Mouse (Mus musculus) forebrain, embryonic 16.5 days (tissue): Measurements from ENCODE around the gene Fbxl15. TPM values are rescaled to one million over a fixed set of nuclear protein-coding genes. Genes with fewer than 3 reads are reported as not detected.

Source experiments
- ATAC-seq: fragments of 200-750 bp; cut with Nextera tagmentation; 2 replicates; pipeline ENCODE4 v1.8.0; 2017; ENCODE audit warnings: mild to moderate bottlenecking, moderate library complexity
- H3K27ac ChIP-seq: fragments of 300-500 bp; sonication (generic); 2 replicates; pipeline ENCODE4 v1.5.1; 2014; ENCODE audit warnings: low read length, control low read depth
- H3K27me3 ChIP-seq: fragments of 300-500 bp; sonication (generic); replicated peaks from 2 replicates; pipeline ENCODE4 v1.6.1; 2014; ENCODE audit warnings: low read length; ENCODE audit not compliant: control insufficient read depth, insufficient read depth
- H3K36me3 ChIP-seq: fragments of 300-500 bp; sonication (generic); 2 replicates; pipeline ENCODE4 v1.6.1; 2014; ENCODE audit not compliant: control insufficient read depth, insufficient read depth
- H3K4me1 ChIP-seq: fragments of 300-500 bp; sonication (generic); replicated peaks from 2 replicates; pipeline ENCODE4 v1.6.1; 2014; ENCODE audit warnings: low read length; ENCODE audit not compliant: control insufficient read depth, insufficient read depth
- H3K4me2 ChIP-seq: fragments of 300-500 bp; sonication (generic); 2 replicates; pipeline ENCODE4 v1.6.1; 2014; ENCODE audit warnings: mild to moderate bottlenecking, low read length, control low read depth
- H3K4me3 ChIP-seq: fragments of 300-500 bp; sonication (generic); replicated peaks from 2 replicates; pipeline ENCODE4 v1.5.1; 2014; ENCODE audit warnings: mild to moderate bottlenecking, low read length, control low read depth
- H3K9ac ChIP-seq: fragments of 300-500 bp; sonication (generic); replicated peaks from 2 replicates; pipeline ENCODE4 v1.6.1; 2014; ENCODE audit warnings: low read depth, low read length, control low read depth
- H3K9me3 ChIP-seq: fragments of 300-500 bp; sonication (generic); 2 replicates; pipeline ENCODE4 v1.6.1; 2016; ENCODE audit warnings: low read length; ENCODE audit not compliant: control insufficient read depth
- WGBS: fragments of 180-500 bp; shearing (Covaris S2); extraction: QIAGEN DNeasy Blood & Tissue Kit; methylation state at CpG from one replicate; pipeline ENCODE4 v1.1.7; 2014; 5-methylcytosine and 5-hydroxymethylcytosine counted together
- polyA plus RNA-seq: library from polyadenylated mRNA; unstranded; fragments of >200 nt; fragmentation: Nextera tagmentation; extraction: Ambion mirVana; gene quantifications from 2 replicates; pipeline ENCODE4 v1.2.1, GENCODE M21; 2015

Gene Fbxl15
- polyA plus RNA-seq, 1 experiment from 2014 or later = 44.2 TPM

GRCm38 (mm10) chr19:46321101-46321943, 6.7 kb upstream of the Fbxl15 start:
- Histone ChIP-seq H3K4me2 (peak overlapping the region; percentile 20), H3K4me3 (no peak overlapping the region), H3K9ac (no peak overlapping the region), H3K9me3 (no peaks in the 10 kb centered on the region), H3K36me3 (no peaks in the 10 kb centered on the region), H3K4me1 (peaks cover 77% of the 10 kb centered on the region), H3K27ac (peak overlapping the region; percentile 21; the same call in 1 of the 2 replicates), H3K27me3 (peaks cover 30% of the 10 kb centered on the region)
- peak; percentile 14; the same call in 1 of the 2 replicates for ATAC-seq
- WGBS = 15% methylated on average over 6 of the region's 6 CpGs

GRCm38 (mm10) chr19:46322144-46322995, 5.6 kb upstream of the Fbxl15 start:
- H3K36me3 ChIP-seq = no peaks in the 10 kb centered on the region
- H3K9me3 ChIP-seq = no peaks in the 10 kb centered on the region
- H3K27me3 ChIP-seq = peaks cover 20% of the 10 kb centered on the region
- no peak overlapping the region for H3K4me3 ChIP-seq
- H3K9ac ChIP-seq = peak overlapping the region; percentile 11; the same call in 1 of the 2 replicates
- H3K4me2 ChIP-seq = no peak overlapping the region; the same call in 1 of the 2 replicates
- no peak for ATAC-seq
- H3K4me1 ChIP-seq = peaks cover 78% of the 10 kb centered on the region
- 52% methylated on average over 11 of the region's 11 CpGs for WGBS
- peak overlapping the region; percentile 30; the same call in 1 of the 2 replicates for H3K27ac ChIP-seq

- no peaks in the 10 kb centered on the region for H3K36me3 ChIP-seq
- H3K4me1 ChIP-seq = peaks cover 78% of the 10 kb centered on the region
- peaks cover 15% of the 10 kb centered on the region for H3K27me3 ChIP-seq
- 82% methylated on average over 13 of the region's 13 CpGs for WGBS
- no peak for ATAC-seq
- no peak overlapping the region for H3K4me3 ChIP-seq
- no peak overlapping the region; the same call in 1 of the 2 replicates for H3K4me2 ChIP-seq
- H3K9me3 ChIP-seq = no peaks in the 10 kb centered on the region
- H3K27ac ChIP-seq = 0 out of 2 replicates have a peak overlapping the region, but pooled peaks have one; percentile 30
- H3K9ac ChIP-seq = peak overlapping the region; percentile 11; the same call in 1 of the 2 replicates
These were observed 4.9 kb upstream of the Fbxl15 start for GRCm38 (mm10) chr19:46322996-46323572.

GRCm38 (mm10) chr19:46323716-46324115, 4.3 kb upstream of the Fbxl15 start:
- Histone ChIP-seq H3K36me3 (no peaks in the 10 kb centered on the region), H3K4me3 (no peak overlapping the region), H3K27me3 (peaks cover 9% of the 10 kb centered on the region; the same call in 1 of the 2 replicates), H3K27ac (no peak overlapping the region), H3K4me2 (no peak overlapping the region), H3K9me3 (no peaks in the 10 kb centered on the region), H3K4me1 (peaks cover 71% of the 10 kb centered on the region), H3K9ac (no peak overlapping the region)
- ATAC-seq = no peak
- 75% methylated on average over 5 of the region's 5 CpGs for WGBS

DNA sequence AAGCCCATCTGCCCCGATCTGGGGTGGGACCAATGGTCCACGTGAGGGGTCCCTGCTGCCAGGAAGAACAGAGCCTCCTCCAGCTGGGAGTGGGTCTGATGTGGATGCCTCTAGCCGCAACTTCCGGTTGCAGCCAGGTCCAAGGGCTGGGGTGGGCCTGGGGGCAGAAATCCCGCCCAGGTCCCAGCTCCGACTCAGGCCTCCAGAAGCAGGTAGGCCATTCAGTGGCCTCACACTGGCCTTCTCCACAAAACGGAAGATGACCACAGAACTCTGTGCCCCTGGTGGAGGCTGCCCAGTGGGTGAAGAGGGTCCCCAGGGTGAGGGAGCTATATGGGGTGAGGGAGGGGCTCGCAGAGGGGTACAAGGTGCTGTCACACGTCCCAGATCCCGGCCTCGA, 3.6 kb upstream of the Fbxl15 start:
- H3K27ac ChIP-seq = no peak overlapping the region
- peaks cover 71% of the 10 kb centered on the region for H3K4me1 ChIP-seq
- H3K9me3 ChIP-seq = no peaks in the 10 kb centered on the region
- 0 out of 2 replicates have a peak overlapping the region, but pooled peaks have one; percentile 10 for H3K9ac ChIP-seq
- peaks cover 7% of the 10 kb centered on the region; the same call in 1 of the 2 replicates for H3K27me3 ChIP-seq
- no peaks in the 10 kb centered on the region for H3K36me3 ChIP-seq
- 79% methylated on average over 11 of the region's 11 CpGs for WGBS
- H3K4me2 ChIP-seq = no peak overlapping the region
- no peak for ATAC-seq
- H3K4me3 ChIP-seq = no peak overlapping the region

- H3K4me2 ChIP-seq = peak overlapping the region; percentile 99
- no peaks in the 10 kb centered on the region for H3K36me3 ChIP-seq
- H3K27me3 ChIP-seq = peaks cover 1% of the 10 kb centered on the region; the same call in 1 of the 2 replicates
- 0 out of 2 replicates have a peak overlapping the region, but pooled peaks have one; percentile 10 for H3K9ac ChIP-seq
- no peaks in the 10 kb centered on the region for H3K9me3 ChIP-seq
- no peak for ATAC-seq
- no peak overlapping the region for H3K27ac ChIP-seq
- peak overlapping the region; percentile 77; the same call in 1 of the 2 replicates for H3K4me3 ChIP-seq
- WGBS = 71% methylated on average over 5 of the region's 5 CpGs
- peaks cover 73% of the 10 kb centered on the region for H3K4me1 ChIP-seq
These were observed 3.1 kb upstream of the Fbxl15 start for GRCm38 (mm10) chr19:46324918-46325317.

GRCm38 (mm10) chr19:46326019-46326755, 1.8 kb upstream of the Fbxl15 start:
- Histone ChIP-seq H3K4me2 (peak overlapping the region; percentile 99), H3K4me1 (peaks cover 73% of the 10 kb centered on the region), H3K4me3 (peak overlapping the region; percentile 77), H3K27me3 (no peaks in the 10 kb centered on the region), H3K9ac (peak overlapping the region; percentile 73), H3K9me3 (no peaks in the 10 kb centered on the region), H3K27ac (peak overlapping the region; percentile 98), H3K36me3 (peaks cover 9% of the 10 kb centered on the region)
- no peak for ATAC-seq
- 3% methylated on average over 24 of the region's 29 CpGs for WGBS

- Histone ChIP-seq H3K9ac (peak within 1 kb of the TSS; percentile 73), H3K4me1 (peaks cover 67% of the 10 kb centered on the region), H3K27me3 (no peaks in the 10 kb centered on the region), H3K4me3 (peak within 1 kb of the TSS; percentile 77), H3K9me3 (no peaks in the 10 kb centered on the region), H3K4me2 (peak within 1 kb of the TSS; percentile 99), H3K36me3 (peaks cover 9% of the 10 kb centered on the region), H3K27ac (peak within 1 kb of the TSS; percentile 98)
- no peak for ATAC-seq
- WGBS = under 1% methylated on average over 35 of the region's 35 CpGs
These were observed 1.2 kb upstream of the Fbxl15 start, which contains the start of gene Psd for GRCm38 (mm10) chr19:46326756-46327305. Gene Psd, minus strand, starts transcription at chr19:46327156.
